Mouse (Mus musculus): ENCODE results near the gene Nme4.

- TF ChIP-seq CTCF (IDR thresholded peaks at IDR 0.05), result no peak
- no peak for TF ChIP-seq POLR2A (IDR thresholded peaks at IDR 0.05; ENCODE audit: insufficient read depth, low read depth, low read length)
Measured at GRCm38 (mm10) chr17:26046253-26046997, 49.0 kb downstream of the Nme4 start.
